Mouse (Mus musculus) olfactory bulb, adult 2 months (tissue): ENCODE measurements around the gene Atp1b2.

Source experiments
- CTCF ChIP-seq: fragments of 200-500 bp; IDR thresholded peaks from 2 replicates; pipeline ENCODE4 v1.5.1; 2012; ENCODE audit warnings: low read depth, mild to moderate bottlenecking, low read length, moderate library complexity; ENCODE audit not compliant: insufficient read depth
- POLR2A ChIP-seq: fragments of 200-500 bp; IDR thresholded peaks from 2 replicates; pipeline ENCODE4 v1.6.1; 2012; ENCODE audit warnings: mild to moderate bottlenecking, low read depth, low read length, moderate library complexity; ENCODE audit not compliant: insufficient read depth

DNA sequence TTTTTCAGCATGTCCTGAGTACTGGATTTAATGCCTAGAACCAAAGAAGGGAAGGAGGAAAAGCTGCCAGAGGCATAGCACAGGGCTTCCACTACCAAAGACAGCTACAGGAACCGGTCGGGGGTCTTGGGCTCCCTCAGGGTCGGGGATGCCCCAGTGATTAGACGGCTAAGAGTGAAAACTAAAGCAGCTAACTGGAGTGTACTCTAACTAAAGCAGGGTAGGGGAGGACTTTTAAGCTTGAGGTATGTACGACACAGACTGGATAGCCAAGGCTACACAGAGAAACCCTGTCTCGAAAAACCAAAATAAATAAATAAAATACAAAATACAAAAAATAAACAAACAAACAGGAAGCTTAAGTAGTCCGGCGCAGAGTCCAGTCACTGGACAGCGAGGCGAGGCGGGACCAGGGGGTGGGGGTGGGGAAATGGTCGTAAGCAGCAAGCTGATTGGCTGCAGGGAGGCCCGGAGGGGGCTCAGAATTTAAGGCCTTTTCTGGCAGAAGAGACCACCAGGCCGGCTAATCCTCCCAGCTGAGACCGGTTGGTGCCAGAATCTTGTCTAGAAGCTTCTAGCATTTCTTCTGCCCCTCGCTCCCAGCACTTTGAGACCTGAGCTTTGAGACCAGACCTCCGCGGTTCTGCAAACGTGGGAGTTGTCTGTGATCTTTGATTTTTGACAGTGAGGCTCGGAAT is 16.0 kb upstream of the Atp1b2 start, which contains the start of gene Sat2:
- TF ChIP-seq CTCF (no peak), POLR2A (no peak)
